Mouse (Mus musculus) adipocyte (in vitro differentiated cells): ENCODE measurements at regions not wholly inside any gene's neighbourhood (a gene's known extent, or its start where the extent isn't known, plus 50 kb on each side); places are given as distances from the start of the nearest gene placed in this dataset.

Source experiments
- DNase-seq: peaks from one replicate; pipeline ENCODE4 v3.0.0-alpha.2; 2016; ENCODE audit warnings: low spot score

DNA sequence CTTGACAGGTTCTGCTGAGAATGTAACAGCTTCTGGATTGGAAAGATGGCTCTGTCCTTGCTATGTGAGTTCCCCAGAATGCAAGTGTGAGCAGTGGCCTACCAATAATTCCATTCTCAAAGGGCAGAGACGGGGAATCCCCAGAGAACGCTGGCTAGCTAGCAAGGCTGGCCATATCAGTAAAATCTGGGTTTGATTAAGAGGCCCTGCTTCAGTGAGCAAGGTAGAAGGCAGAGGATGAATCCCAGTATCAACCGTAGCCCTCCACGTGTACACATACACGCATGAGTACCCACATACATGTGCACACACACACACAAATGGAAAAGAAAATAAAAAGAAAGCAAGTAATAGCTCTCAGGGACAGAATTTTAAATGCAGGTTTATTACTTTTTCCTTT, 55.3 kb downstream of the Tril start:
- peak; percentile 41 for DNase-seq

GRCm38 (mm10) chr6:53762586-53762985, 58.0 kb downstream of the Tril start:
- DNase-seq = no peak

DNA sequence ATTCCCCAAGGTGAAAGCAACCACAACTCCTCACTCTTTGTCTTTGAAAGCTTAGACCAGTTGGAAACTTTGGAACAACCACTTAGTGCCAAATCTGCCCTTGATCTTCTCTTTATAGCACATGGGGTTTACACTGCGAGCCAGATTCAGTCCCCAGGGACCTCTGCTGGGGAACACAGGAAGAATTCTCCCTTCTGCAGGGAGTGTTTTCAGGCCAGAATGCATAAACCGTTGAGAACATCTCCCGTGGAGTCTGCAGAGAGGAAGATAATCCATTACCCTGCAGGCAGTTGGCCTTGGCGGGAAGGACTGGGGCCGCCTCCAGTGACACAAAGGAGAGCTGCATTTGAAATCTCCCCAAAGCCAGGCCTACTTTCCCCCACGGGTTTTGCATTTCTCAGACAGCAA, 60.0 kb downstream of the Tril start:
- peak; percentile 71 for DNase-seq

DNA sequence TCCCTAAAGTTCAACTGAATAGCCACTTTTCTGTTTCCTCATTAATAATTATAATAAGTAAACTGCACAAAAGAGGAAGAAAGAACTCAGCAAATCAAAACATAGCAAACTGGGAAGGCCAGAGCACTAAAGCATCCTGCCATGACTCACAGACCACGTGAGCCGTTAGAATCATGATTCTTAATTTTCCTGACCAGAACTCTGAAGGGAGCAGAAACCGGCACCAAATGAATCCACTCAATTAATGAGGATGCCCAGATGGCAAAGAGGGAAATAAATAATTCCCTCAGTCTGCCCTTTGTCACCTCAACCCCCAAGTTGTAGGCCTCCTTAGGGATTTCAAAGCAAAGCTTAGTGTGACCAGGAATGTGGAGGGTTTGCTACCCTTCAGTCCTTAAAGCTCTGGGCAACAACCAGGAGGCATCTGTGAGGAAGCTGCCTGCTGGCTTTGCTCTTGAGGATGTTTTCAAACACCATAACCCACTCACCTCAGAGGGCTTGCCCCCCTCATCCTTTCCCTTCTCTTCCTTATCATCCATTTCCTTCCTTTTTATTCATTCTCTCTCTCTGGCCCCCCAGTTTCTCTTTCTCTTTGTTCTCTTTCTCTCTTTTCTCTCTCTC, 60.8 kb downstream of the Tril start:
- no peak for DNase-seq

GRCm38 (mm10) chr6:53754366-53754765, 66.3 kb downstream of the Tril start:
- no peak for DNase-seq

DNA sequence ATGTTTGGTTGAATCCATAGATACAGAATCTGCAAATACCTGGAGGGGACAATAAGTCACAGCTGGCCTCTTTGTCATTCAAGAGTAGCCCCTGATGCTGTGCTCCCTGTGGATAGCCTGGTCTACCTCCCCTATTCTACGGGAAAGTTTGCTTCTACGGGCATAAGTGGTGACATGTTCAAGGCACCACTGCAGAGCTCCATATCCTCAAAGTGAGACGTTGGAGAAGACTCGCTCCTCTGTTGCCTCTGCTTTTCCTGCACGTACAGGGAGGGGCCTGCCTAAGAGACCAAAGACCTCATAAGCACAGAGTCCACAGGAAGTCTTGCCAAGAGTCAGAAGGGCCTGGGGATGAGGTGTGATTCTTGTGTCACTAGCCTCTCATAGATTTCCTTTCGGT, 70.1 kb downstream of the Tril start:
- DNase-seq = no peak
